Mouse (Mus musculus): ENCODE results near the gene H2afy. TPM values are rescaled to one million over a fixed set of nuclear protein-coding genes. Genes with fewer than 3 reads are reported as not detected.
"Not testable (repeated sequence)": the region's sequence is repeated elsewhere in the genome, so short reads cannot be mapped to it uniquely, and the experiment has no call there.

The H2afy gene
- polyA plus RNA-seq, 1 experiment from 2014 or later = 287 TPM

DNA sequence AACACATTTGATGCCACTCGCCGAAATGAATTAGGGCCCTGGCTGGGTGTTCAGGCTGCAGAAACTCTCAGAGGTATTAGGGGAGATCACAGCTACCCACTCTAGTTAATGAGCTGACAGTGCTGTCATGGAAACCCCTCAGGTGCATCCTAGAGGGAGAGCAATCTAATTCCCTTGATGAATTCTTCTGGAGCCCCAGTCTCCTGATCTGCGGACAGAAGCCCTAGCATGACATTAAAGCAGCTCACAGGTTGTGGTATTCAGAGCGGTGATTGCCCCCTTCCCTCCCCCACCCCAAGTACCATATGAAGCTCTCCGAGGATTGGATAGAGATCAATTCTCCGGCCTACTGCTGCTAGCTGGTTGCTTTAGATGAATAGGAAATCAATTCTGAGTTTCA is 82.1 kb downstream of the H2afy start:
- no peaks in the 10 kb centered on the region; the same call in 1 of the 2 replicates for H3K4me1 ChIP-seq (replicated peaks; ENCODE audit: control insufficient read depth, insufficient read depth, low read length)
- H3K4me3 ChIP-seq (replicated peaks; ENCODE audit: low read length) = no peak overlapping the region
- H3K9ac ChIP-seq = no peak overlapping the region
- no peaks in the 10 kb centered on the region for H3K9me3 ChIP-seq (ENCODE audit: control insufficient read depth, low read length)
- H3K27ac ChIP-seq = no peak overlapping the region
- DNase-seq (ENCODE audit: low spot score) = no peak
- H3K36me3 ChIP-seq (replicated peaks; ENCODE audit: control insufficient read depth, insufficient read depth) = no peaks in the 10 kb centered on the region
- no peak for ATAC-seq (ENCODE audit: low FRiP score)
- H3K27me3 ChIP-seq (ENCODE audit: control insufficient read depth, insufficient read depth, low read length) = no peaks in the 10 kb centered on the region
- WGBS = 46% methylated on average over 6 of the region's 6 CpGs
- H3K4me2 ChIP-seq (replicated peaks) = no peak overlapping the region

DNA sequence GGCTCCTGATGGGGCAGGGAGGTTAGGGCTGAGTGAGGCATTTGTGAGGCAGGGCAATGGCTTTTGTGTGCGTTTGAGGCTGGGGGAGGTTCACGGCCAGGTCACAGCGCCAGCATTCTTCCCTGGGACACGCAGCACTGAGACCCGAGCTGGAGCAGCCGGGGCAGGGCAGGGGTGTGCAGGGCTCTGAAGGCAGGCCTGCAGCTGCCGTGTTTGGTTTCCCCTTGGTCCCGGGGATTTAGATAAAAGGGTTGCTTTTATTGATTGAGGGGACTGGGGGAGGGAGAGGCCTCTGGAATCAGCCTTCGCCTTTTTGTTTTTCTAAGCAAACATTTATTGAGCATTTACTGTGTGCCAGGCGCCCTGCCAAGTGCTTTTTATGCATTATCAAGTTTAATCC is 83.4 kb downstream of the H2afy start:
- ATAC-seq (ENCODE audit: low FRiP score) = no peak
- no peaks in the 10 kb centered on the region for H3K36me3 ChIP-seq (replicated peaks; ENCODE audit: control insufficient read depth, insufficient read depth)
- no peaks in the 10 kb centered on the region for H3K27me3 ChIP-seq (ENCODE audit: control insufficient read depth, insufficient read depth, low read length)
- H3K9ac ChIP-seq = no peak overlapping the region
- DNase-seq (ENCODE audit: low spot score) = no peak
- no peak overlapping the region for H3K4me2 ChIP-seq (replicated peaks)
- H3K4me1 ChIP-seq (replicated peaks; ENCODE audit: control insufficient read depth, insufficient read depth, low read length) = no peaks in the 10 kb centered on the region; the same call in 1 of the 2 replicates
- H3K27ac ChIP-seq = no peak overlapping the region
- WGBS = 10% methylated on average over 10 of the region's 10 CpGs
- no peaks in the 10 kb centered on the region for H3K9me3 ChIP-seq (ENCODE audit: control insufficient read depth, low read length)
- no peak overlapping the region for H3K4me3 ChIP-seq (replicated peaks; ENCODE audit: low read length)

DNA sequence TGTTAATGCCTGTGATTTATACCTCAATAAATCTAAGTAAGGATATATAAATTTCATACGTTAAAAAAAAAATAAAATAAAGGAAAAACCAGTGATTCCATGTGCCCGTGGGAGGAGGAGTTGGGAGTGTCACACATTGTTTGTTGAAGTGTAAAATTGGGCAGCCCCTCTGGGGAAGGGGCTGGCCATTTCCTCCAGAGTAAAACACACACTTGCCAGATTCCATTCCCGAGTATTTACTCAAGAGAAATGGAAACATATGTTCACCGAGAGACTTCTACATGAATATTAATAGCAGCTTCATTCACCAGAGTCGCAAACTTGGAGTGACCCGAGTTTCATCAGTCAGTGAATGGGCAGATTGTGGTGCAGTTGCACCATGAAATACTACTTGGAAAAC is 85.9 kb downstream of the H2afy start:
- Histone ChIP-seq H3K9ac (no peak overlapping the region), H3K4me2 (replicated peaks) (no peak overlapping the region), H3K36me3 (replicated peaks; ENCODE audit: control insufficient read depth, insufficient read depth) (no peaks in the 10 kb centered on the region), H3K27me3 (ENCODE audit: control insufficient read depth, insufficient read depth, low read length) (no peaks in the 10 kb centered on the region), H3K9me3 (ENCODE audit: control insufficient read depth, low read length) (no peaks in the 10 kb centered on the region), H3K4me1 (replicated peaks; ENCODE audit: control insufficient read depth, insufficient read depth, low read length) (no peaks in the 10 kb centered on the region; the same call in 1 of the 2 replicates), H3K27ac (no peak overlapping the region), H3K4me3 (replicated peaks; ENCODE audit: low read length) (no peak overlapping the region)
- ATAC-seq (ENCODE audit: low FRiP score) (no peak), DNase-seq (ENCODE audit: low spot score) (no peak)
- 32% methylated on average over 6 of the region's 6 CpGs for WGBS

DNA sequence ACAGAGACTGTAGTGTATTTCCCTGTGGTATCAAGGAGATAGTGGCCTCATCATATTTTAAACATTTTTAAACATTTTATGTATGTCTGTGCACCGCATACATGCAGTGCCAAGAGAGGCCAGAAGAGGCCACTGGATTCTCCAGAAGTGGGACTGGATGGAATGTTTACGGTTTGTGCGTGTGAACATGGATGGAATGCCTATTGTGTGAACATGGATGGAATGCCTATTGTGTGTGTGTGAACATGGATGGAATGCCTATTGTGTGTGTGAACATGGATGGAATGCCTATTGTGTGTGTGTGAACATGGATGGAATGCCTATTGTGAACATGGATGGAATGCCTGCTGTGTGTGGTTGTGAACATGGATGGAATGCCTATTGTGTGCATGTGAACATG is 93.9 kb downstream of the H2afy start:
- Histone ChIP-seq H3K36me3 (replicated peaks; ENCODE audit: control insufficient read depth, insufficient read depth) (no peaks in the 10 kb centered on the region), H3K27ac (no peak overlapping the region), H3K4me2 (replicated peaks) (no peak overlapping the region), H3K4me1 (replicated peaks; ENCODE audit: control insufficient read depth, insufficient read depth, low read length) (no peaks in the 10 kb centered on the region), H3K27me3 (ENCODE audit: control insufficient read depth, insufficient read depth, low read length) (no peaks in the 10 kb centered on the region), H3K9ac (no peak overlapping the region), H3K9me3 (ENCODE audit: control insufficient read depth, low read length) (no peaks in the 10 kb centered on the region), H3K4me3 (replicated peaks; ENCODE audit: low read length) (no peak overlapping the region)
- 94% methylated on average over 3 of the region's 3 CpGs for WGBS
- no peak for ATAC-seq (ENCODE audit: low FRiP score)
- DNase-seq (ENCODE audit: low spot score) = no peak

DNA sequence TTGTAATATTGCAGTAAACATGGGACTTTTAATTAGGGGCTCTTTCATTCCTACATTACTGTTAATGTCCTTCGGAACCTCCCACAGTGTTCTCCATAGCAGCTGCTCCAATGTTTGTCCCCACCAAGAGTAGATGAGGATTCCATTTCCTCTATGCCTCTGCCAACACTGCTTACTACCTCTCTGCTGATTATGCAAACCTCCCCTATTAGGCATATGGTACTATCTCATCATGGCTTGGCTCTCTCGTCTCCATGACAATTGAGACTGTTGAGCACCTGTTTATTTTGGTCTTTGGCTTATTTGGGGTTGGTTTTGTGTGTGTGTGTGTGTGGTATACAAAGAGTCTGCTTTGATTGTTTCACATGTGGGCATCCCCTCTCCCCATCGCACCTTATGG is 95.5 kb downstream of the H2afy start:
- WGBS = 75% methylated on average over 3 of the region's 3 CpGs
- ATAC-seq (ENCODE audit: low FRiP score) = no peak

DNA sequence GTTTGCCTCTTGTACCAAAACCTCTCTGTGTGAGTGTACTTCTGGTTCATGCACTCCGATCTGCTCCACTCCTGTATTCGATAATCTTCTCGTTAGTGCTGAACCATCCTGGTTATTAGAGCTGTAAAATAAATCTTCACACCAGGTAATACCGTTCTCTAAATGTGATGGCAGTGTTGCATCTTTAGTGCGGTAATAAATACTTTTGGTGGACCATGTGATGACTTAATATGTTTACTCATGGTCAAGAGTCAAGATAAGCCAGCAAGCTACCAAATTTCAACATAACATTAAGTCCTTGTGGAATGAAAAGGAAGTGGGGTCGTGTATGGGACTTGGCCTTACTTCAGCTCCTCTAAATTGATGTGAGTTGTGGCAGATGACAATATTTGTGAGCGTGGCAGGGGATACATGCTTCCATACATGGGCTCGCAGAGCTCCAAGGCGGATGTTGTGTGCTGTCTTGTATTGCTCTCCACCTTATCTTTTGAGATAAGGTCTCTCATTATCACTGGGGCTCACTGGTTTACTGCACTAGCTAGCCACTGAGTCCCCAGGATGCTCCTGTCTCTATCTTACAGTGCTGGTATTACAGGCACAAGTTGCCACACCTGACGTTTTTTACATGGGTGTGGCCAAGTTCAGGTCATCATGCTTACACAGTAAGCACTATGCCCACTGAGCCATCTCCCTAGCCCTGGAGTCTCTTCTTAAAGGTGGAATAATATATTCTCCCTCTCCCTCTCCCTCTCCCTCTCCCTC is 96.4 kb downstream of the H2afy start:
- Histone ChIP-seq H3K4me3 (replicated peaks; ENCODE audit: low read length) (no peak overlapping the region), H3K27me3 (ENCODE audit: control insufficient read depth, insufficient read depth, low read length) (no peaks in the 10 kb centered on the region), H3K27ac (no peak overlapping the region), H3K36me3 (replicated peaks; ENCODE audit: control insufficient read depth, insufficient read depth) (no peaks in the 10 kb centered on the region), H3K4me1 (replicated peaks; ENCODE audit: control insufficient read depth, insufficient read depth, low read length) (no peaks in the 10 kb centered on the region), H3K4me2 (replicated peaks) (no peak overlapping the region), H3K9me3 (ENCODE audit: control insufficient read depth, low read length) (no peaks in the 10 kb centered on the region), H3K9ac (no peak overlapping the region)
- WGBS = 89% methylated on average over 10 of the region's 10 CpGs
- ATAC-seq (ENCODE audit: low FRiP score) (no peak), DNase-seq (ENCODE audit: low spot score) (no peak)

More for the DNA sequence above, 95.5 kb downstream of the H2afy start:
- Histone ChIP-seq H3K9ac (no peak overlapping the region), H3K4me3 (replicated peaks; ENCODE audit: low read length) (no peak overlapping the region), H3K9me3 (ENCODE audit: control insufficient read depth, low read length) (no peaks in the 10 kb centered on the region), H3K4me2 (replicated peaks) (no peak overlapping the region), H3K27me3 (ENCODE audit: control insufficient read depth, insufficient read depth, low read length) (no peaks in the 10 kb centered on the region), H3K27ac (no peak overlapping the region), H3K4me1 (replicated peaks; ENCODE audit: control insufficient read depth, insufficient read depth, low read length) (no peaks in the 10 kb centered on the region), H3K36me3 (replicated peaks; ENCODE audit: control insufficient read depth, insufficient read depth) (no peaks in the 10 kb centered on the region)
- no peak for DNase-seq (ENCODE audit: low spot score)

DNA sequence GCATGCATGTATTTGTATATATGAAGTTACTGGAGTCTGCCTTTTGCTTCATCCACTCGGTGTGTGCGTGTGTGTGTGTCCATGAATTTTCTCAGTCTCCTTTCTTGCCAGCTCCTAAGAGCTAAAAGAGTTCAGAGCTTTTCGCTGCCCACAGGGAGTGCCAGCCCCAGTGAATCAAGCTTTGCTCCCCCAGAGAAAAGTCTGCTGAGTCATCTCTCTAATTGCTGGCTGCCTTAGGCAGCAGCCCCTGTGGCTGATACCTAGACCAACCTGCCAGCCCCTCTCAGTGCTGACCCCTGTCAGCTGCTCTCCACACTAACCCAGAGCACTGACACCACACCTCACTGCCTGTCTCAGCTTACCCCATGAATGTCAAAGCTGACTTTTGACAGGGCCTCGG is 107.2 kb downstream of the H2afy start:
- 90% methylated on average over 4 of the region's 4 CpGs for WGBS
- H3K9ac ChIP-seq = no peak overlapping the region

DNA sequence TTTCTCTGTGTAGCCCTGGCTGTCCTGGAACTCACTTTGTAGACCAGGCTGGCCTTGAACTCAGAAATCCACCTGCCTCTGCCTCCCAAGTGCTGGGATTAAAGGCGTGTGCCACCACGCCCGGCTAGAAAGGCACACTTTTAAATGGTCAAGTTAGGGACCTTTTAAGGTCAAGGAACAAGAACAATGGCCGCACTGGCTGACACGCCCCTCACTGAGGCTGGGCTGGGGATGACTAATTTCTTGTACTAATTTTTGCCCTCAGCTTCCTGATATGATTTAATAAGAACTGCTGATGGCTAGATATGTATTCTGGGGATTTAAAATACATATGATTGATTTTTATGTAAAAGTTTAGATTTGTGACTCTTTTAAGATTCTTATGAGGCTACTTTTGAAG is 108.2 kb downstream of the H2afy start:
- H3K9ac ChIP-seq; H3K4me1 ChIP-seq (replicated peaks; ENCODE audit: control insufficient read depth, insufficient read depth, low read length); ATAC-seq (ENCODE audit: low FRiP score); H3K9me3 ChIP-seq (ENCODE audit: control insufficient read depth, low read length); H3K27me3 ChIP-seq (ENCODE audit: control insufficient read depth, insufficient read depth, low read length); H3K36me3 ChIP-seq (replicated peaks; ENCODE audit: control insufficient read depth, insufficient read depth); H3K4me2 ChIP-seq (replicated peaks); H3K4me3 ChIP-seq (replicated peaks; ENCODE audit: low read length); H3K27ac ChIP-seq; DNase-seq (ENCODE audit: low spot score): not testable (repeated sequence)
- 62% methylated on average over 5 of the region's 5 CpGs for WGBS

More for the DNA sequence above, 107.2 kb downstream of the H2afy start:
- Histone ChIP-seq H3K36me3 (replicated peaks; ENCODE audit: control insufficient read depth, insufficient read depth) (no peaks in the 10 kb centered on the region), H3K9me3 (ENCODE audit: control insufficient read depth, low read length) (no peaks in the 10 kb centered on the region), H3K4me2 (replicated peaks) (no peak overlapping the region), H3K4me1 (replicated peaks; ENCODE audit: control insufficient read depth, insufficient read depth, low read length) (no peaks in the 10 kb centered on the region), H3K4me3 (replicated peaks; ENCODE audit: low read length) (no peak overlapping the region), H3K27ac (no peak overlapping the region), H3K27me3 (ENCODE audit: control insufficient read depth, insufficient read depth, low read length) (no peaks in the 10 kb centered on the region)
- ATAC-seq (ENCODE audit: low FRiP score) = no peak
- no peak for DNase-seq (ENCODE audit: low spot score)

DNA sequence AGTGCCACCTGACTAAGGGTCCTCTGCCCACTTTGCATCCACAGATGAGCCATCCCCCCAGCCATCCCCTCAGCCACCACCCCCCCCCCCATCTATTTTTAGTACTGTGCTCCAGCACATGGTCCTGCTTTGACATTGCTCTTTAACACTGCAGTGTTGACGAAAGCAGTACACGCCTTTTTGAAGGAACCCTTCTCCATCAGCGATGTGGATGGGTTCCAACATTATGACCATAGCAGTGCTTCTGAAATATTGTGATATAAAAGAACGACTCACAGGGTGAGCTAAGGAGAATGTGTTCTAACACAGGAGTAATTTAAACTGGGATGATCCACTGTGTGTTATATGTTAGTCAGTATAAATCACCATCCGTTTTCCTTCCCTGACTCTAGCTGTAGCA is 109.5 kb downstream of the H2afy start:
- H3K9me3 ChIP-seq (ENCODE audit: control insufficient read depth, low read length) = no peaks in the 10 kb centered on the region

DNA sequence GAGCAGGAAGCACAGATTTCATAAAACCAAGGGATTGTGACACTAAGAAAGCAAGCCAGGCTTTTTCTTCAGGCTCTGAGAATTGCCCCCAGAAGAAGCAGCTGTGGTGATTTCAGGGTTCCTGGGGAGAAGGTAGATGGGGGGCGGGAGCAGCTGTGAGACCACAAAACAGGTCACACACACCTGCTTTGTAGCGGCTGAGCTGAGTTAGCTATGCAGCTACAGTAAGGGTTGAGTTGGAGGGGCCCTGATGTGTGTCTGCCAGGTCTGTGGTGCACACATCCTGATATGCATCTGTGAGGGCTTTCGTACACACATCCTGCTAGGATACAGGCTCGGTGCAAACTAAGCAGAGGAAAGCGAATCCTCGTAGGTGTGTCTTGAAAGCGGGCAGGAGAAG is 110.1 kb downstream of the H2afy start:
- WGBS = 89% methylated on average over 7 of the region's 7 CpGs

More for the DNA sequence above, 109.5 kb downstream of the H2afy start:
- Histone ChIP-seq H3K4me2 (replicated peaks) (no peak overlapping the region), H3K27me3 (ENCODE audit: control insufficient read depth, insufficient read depth, low read length) (no peaks in the 10 kb centered on the region), H3K36me3 (replicated peaks; ENCODE audit: control insufficient read depth, insufficient read depth) (no peaks in the 10 kb centered on the region), H3K4me1 (replicated peaks; ENCODE audit: control insufficient read depth, insufficient read depth, low read length) (no peaks in the 10 kb centered on the region), H3K4me3 (replicated peaks; ENCODE audit: low read length) (no peak overlapping the region), H3K9ac (no peak overlapping the region), H3K27ac (no peak overlapping the region)
- ATAC-seq (ENCODE audit: low FRiP score) (no peak), DNase-seq (ENCODE audit: low spot score) (no peak)
- WGBS = 93% methylated on average over 5 of the region's 5 CpGs

More for the DNA sequence above, 110.1 kb downstream of the H2afy start:
- H3K27ac ChIP-seq = no peak overlapping the region
- ATAC-seq (ENCODE audit: low FRiP score) = no peak
- no peak overlapping the region for H3K9ac ChIP-seq
- no peaks in the 10 kb centered on the region for H3K9me3 ChIP-seq (ENCODE audit: control insufficient read depth, low read length)
- H3K4me2 ChIP-seq (replicated peaks) = no peak overlapping the region
- H3K4me3 ChIP-seq (replicated peaks; ENCODE audit: low read length) = no peak overlapping the region
- H3K27me3 ChIP-seq (ENCODE audit: control insufficient read depth, insufficient read depth, low read length) = no peaks in the 10 kb centered on the region
- H3K36me3 ChIP-seq (replicated peaks; ENCODE audit: control insufficient read depth, insufficient read depth) = no peaks in the 10 kb centered on the region
- no peaks in the 10 kb centered on the region for H3K4me1 ChIP-seq (replicated peaks; ENCODE audit: control insufficient read depth, insufficient read depth, low read length)
- no peak for DNase-seq (ENCODE audit: low spot score)

Data from hindbrain, embryonic 14.5 days (tissue).